Mouse (Mus musculus) neural tube, embryonic 13.5 days (tissue): Measurements from ENCODE around the gene 4930447C04Rik. TPM values are rescaled to one million over a fixed set of nuclear protein-coding genes. Genes with fewer than 3 reads are reported as not detected.

Experiments used
- ATAC-seq: fragments of 200-750 bp; cut with Nextera tagmentation; 2 replicates; pipeline ENCODE4 v1.8.0; 2017; ENCODE audit warnings: low read depth, mild to moderate bottlenecking, moderate TSS enrichment, moderate library complexity
- H3K27ac ChIP-seq: fragments of 300-500 bp; sonication (generic); replicated peaks from 2 replicates; pipeline ENCODE4 v1.5.1; 2015; ENCODE audit warnings: moderate library complexity, mild to moderate bottlenecking, inconsistent platforms
- H3K27me3 ChIP-seq: fragments of 300-500 bp; sonication (generic); 2 replicates; pipeline ENCODE4 v1.6.1; 2015; ENCODE audit warnings: mild to moderate bottlenecking, inconsistent platforms
- H3K36me3 ChIP-seq: fragments of 300-500 bp; sonication (generic); 2 replicates; pipeline ENCODE4 v1.6.1; 2015; ENCODE audit warnings: mild to moderate bottlenecking, inconsistent platforms
- H3K4me1 ChIP-seq: fragments of 300-500 bp; sonication (generic); replicated peaks from 2 replicates; pipeline ENCODE4 v1.6.1; 2015; ENCODE audit warnings: inconsistent platforms
- H3K4me2 ChIP-seq: fragments of 300-500 bp; sonication (generic); 2 replicates; pipeline ENCODE4 v1.6.1; 2015; ENCODE audit warnings: inconsistent platforms, mild to moderate bottlenecking, moderate library complexity
- H3K4me3 ChIP-seq: fragments of 300-500 bp; sonication (generic); 2 replicates; pipeline ENCODE4 v1.5.1; 2015; ENCODE audit warnings: mild to moderate bottlenecking, inconsistent platforms
- H3K9ac ChIP-seq: fragments of 300-500 bp; sonication (generic); 2 replicates; pipeline ENCODE4 v1.6.1; 2015; ENCODE audit warnings: moderate library complexity, mild to moderate bottlenecking, inconsistent platforms
- H3K9me3 ChIP-seq: fragments of 300-500 bp; sonication (generic); 2 replicates; pipeline ENCODE4 v1.6.1; 2016; ENCODE audit warnings: inconsistent platforms
- WGBS: fragments of 180-500 bp; shearing (Covaris S2); methylation state at CpG from one replicate; pipeline ENCODE4 v1.1.7; 2015; 5-methylcytosine and 5-hydroxymethylcytosine counted together
- polyA plus RNA-seq: library from polyadenylated mRNA; unstranded; fragments of >200 nt; fragmentation: Nextera tagmentation; extraction: Ambion mirVana; gene quantifications from 2 replicates; pipeline ENCODE4 v1.2.1, GENCODE M21; 2015

4930447C04Rik gene
- polyA plus RNA-seq, 1 experiment from 2014 or later = 7.3 TPM

DNA sequence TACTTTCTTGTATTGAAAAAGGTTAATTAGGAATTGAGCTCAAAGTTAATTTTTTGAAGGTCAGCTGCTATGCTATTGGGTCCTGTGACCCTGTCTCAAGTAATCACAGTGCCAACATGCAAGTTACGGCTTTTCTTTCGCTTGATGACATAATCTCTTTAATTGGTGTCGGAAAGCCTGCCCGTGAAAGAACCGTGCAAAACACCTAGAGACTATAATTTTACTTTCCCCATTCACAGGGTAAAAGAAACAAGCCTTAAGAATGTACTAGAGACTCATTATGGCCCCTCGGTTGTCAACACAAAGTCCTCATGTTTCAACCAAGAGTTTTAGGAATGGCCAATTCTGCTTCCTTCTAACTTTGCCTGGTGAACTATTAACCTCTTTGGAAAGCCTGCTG is 88.3 kb downstream of the 4930447C04Rik start:
- Histone ChIP-seq H3K9ac (no peak overlapping the region), H3K27ac (no peak overlapping the region), H3K4me3 (no peak overlapping the region), H3K9me3 (no peaks in the 10 kb centered on the region), H3K27me3 (peaks cover 95% of the 10 kb centered on the region), H3K36me3 (no peaks in the 10 kb centered on the region), H3K4me1 (peaks cover 9% of the 10 kb centered on the region), H3K4me2 (no peak overlapping the region)
- no peak for ATAC-seq
- 33% methylated on average over 6 of the region's 6 CpGs for WGBS

DNA sequence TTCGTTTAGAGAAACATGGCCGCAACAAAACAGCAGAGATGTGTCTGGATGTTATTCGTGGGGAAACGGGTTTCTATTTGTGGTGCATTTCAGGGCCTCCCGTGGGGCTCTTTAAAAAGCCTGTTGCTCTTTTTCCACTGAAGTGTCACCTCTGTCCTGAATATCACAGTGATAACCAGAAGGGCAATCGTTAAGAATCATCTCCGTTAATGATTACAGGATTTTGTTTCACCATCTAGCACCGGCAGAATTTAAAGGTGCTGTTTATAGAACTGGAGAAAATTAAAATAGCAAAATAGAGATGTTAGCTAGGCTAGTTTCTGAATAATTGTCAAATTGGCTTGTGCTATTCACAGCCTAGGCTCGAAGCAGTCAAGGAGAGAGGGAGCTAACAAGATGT is 90.4 kb downstream of the 4930447C04Rik start:
- no peak for ATAC-seq
- Histone ChIP-seq H3K9me3 (no peaks in the 10 kb centered on the region), H3K4me3 (no peak overlapping the region), H3K27me3 (peaks cover 93% of the 10 kb centered on the region), H3K4me2 (no peak overlapping the region), H3K9ac (no peak overlapping the region), H3K27ac (no peak overlapping the region), H3K4me1 (peaks cover 9% of the 10 kb centered on the region), H3K36me3 (no peaks in the 10 kb centered on the region)
- WGBS = 65% methylated on average over 9 of the region's 9 CpGs

DNA sequence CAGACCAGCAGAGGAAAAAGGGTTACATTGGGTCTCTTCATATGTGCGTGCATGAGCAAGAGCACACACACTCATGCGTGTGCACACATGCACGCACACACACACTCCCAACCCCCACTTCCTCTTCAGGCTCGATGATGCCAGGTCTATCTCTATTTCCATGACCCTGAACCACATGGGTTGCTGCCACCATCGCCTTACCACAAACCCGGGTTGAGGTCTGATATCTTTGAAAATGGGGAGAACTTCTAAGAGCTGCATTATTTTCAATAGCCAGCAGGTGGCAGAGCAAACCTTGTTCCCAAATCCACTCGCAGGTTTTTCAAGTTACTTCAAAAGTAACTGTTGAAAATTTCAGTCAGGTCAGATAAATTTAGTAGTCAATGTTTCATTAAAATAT is 92.8 kb downstream of the 4930447C04Rik start:
- Histone ChIP-seq H3K4me3 (no peak overlapping the region), H3K4me1 (0 out of 2 replicates have a peak, but pooled peaks cover 9% of the 10 kb centered on the region), H3K36me3 (no peaks in the 10 kb centered on the region), H3K27ac (no peak overlapping the region), H3K9me3 (no peaks in the 10 kb centered on the region), H3K27me3 (peaks cover 75% of the 10 kb centered on the region), H3K4me2 (no peak overlapping the region), H3K9ac (no peak overlapping the region)
- ATAC-seq = no peak
- 28% methylated on average over 7 of the region's 7 CpGs for WGBS

DNA sequence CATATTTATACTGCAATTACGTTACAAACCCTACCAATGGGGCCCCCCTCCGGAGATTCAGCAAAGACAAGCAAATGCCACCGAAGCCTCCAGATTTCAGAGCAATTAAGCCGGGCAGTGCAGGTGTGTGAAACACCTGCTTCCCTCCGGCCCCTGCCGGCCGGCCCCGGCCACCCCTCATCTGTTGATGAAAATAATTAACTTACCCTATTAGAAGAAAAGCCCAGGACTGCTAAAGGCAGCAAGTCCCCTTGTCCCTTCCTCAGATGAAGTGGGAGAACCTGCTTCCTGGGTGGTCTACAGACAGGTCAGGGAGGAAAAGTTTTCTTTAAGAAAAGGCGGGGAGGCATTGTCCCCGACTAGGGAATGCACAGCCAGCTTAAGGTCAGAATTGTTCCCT is 94.6 kb downstream of the 4930447C04Rik start:
- no peak overlapping the region for H3K4me2 ChIP-seq
- no peaks in the 10 kb centered on the region for H3K9me3 ChIP-seq
- H3K9ac ChIP-seq = no peak overlapping the region
- no peak for ATAC-seq
- H3K4me3 ChIP-seq = no peak overlapping the region
- H3K36me3 ChIP-seq = no peaks in the 10 kb centered on the region
- 27% methylated on average over 10 of the region's 10 CpGs for WGBS
- H3K27me3 ChIP-seq = peaks cover 60% of the 10 kb centered on the region
- H3K4me1 ChIP-seq = 0 out of 2 replicates have a peak, but pooled peaks cover 9% of the 10 kb centered on the region
- H3K27ac ChIP-seq = no peak overlapping the region

DNA sequence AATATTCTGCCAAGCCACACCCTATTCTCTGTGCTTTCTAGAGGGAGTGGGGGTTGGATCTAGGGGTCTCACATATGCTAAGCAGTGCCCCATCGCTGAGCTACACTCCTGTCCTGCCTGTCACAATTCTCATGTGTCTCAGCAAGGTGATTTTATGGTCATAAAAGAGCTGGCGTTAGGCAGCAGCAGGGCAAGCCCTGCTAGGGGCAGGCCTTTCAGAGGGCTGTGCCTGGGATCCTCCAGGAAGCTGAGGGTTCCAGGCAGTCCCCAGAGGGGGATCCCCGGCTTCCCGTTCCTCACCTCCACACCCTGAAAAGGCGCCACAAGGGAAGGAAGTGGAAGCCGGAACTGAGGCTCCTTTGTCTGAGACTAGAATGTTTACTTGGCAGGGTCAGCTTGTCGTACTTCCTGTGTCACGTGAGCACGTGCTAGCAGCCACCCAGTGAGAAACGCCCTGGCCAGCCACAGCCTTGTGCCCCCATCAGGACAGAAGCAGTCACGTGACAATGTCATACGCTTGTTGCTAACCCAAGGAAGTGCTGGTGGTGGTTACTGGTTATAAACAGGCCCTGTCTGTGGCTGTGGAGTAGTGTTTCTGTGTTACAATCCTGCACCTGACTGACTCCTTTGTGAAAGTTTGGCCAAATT is 96.5 kb downstream of the 4930447C04Rik start:
- peak overlapping the region; percentile 62 for H3K9ac ChIP-seq
- peak overlapping the region; percentile 51 for H3K4me2 ChIP-seq
- H3K4me3 ChIP-seq = peak overlapping the region; percentile 30
- H3K4me1 ChIP-seq = 0 out of 2 replicates have a peak, but pooled peaks cover 9% of the 10 kb centered on the region
- peak overlapping the region; percentile 67 for H3K27ac ChIP-seq
- H3K9me3 ChIP-seq = no peaks in the 10 kb centered on the region
- peaks cover 41% of the 10 kb centered on the region for H3K27me3 ChIP-seq
- H3K36me3 ChIP-seq = no peaks in the 10 kb centered on the region
- peak; percentile 77 for ATAC-seq
- WGBS = 23% methylated on average over 12 of the region's 12 CpGs

- H3K4me3 ChIP-seq = peak overlapping the region; percentile 30; the same call in 1 of the 2 replicates
- no peak overlapping the region for H3K9ac ChIP-seq
- 0 out of 2 replicates have a peak, but pooled peaks have one; percentile 10 for ATAC-seq
- peaks cover 36% of the 10 kb centered on the region for H3K27me3 ChIP-seq
- H3K4me1 ChIP-seq = 0 out of 2 replicates have a peak, but pooled peaks cover 9% of the 10 kb centered on the region
- H3K9me3 ChIP-seq = no peaks in the 10 kb centered on the region
- whole genome bisulfite sequencing = 73% methylated on average over 4 of the region's 4 CpGs
- H3K4me2 ChIP-seq = peak overlapping the region; percentile 51
- H3K36me3 ChIP-seq = no peaks in the 10 kb centered on the region
- H3K27ac ChIP-seq = peak overlapping the region; percentile 67; the same call in 1 of the 2 replicates
Measured at GRCm38 (mm10) chr12:72843555-72843954, 97.0 kb downstream of the 4930447C04Rik start.

GRCm38 (mm10) chr12:72843135-72843534 is 97.4 kb downstream of the 4930447C04Rik start:
- 0 out of 2 replicates have a peak, but pooled peaks cover 9% of the 10 kb centered on the region for H3K4me1 ChIP-seq
- H3K36me3 ChIP-seq = no peaks in the 10 kb centered on the region
- H3K27ac ChIP-seq = no peak overlapping the region
- H3K27me3 ChIP-seq = peaks cover 32% of the 10 kb centered on the region
- WGBS = 95% methylated on average over 4 of the region's 4 CpGs
- H3K9ac ChIP-seq = no peak overlapping the region
- H3K4me2 ChIP-seq = no peak overlapping the region
- no peak for ATAC-seq
- no peak overlapping the region for H3K4me3 ChIP-seq
- no peaks in the 10 kb centered on the region for H3K9me3 ChIP-seq

GRCm38 (mm10) chr12:72841500-72841899 is 99.1 kb downstream of the 4930447C04Rik start:
- WGBS = 92% methylated on average over 1 of the region's 1 CpGs
- peaks cover 17% of the 10 kb centered on the region for H3K27me3 ChIP-seq
- H3K4me2 ChIP-seq = no peak overlapping the region

GRCm38 (mm10) chr12:72837302-72837701 is 103.3 kb downstream of the 4930447C04Rik start:
- no peaks in the 10 kb centered on the region for H3K36me3 ChIP-seq
- H3K27ac ChIP-seq = no peak overlapping the region
- 69% methylated on average over 4 of the region's 4 CpGs for WGBS
- no peak overlapping the region for H3K4me3 ChIP-seq
- no peak overlapping the region for H3K4me2 ChIP-seq
- H3K4me1 ChIP-seq = 0 out of 2 replicates have a peak, but pooled peaks cover 3% of the 10 kb centered on the region
- H3K27me3 ChIP-seq = peaks cover 14% of the 10 kb centered on the region
- no peak overlapping the region for H3K9ac ChIP-seq
- ATAC-seq = no peak
- no peaks in the 10 kb centered on the region for H3K9me3 ChIP-seq

More at GRCm38 (mm10) chr12:72841500-72841899, 99.1 kb downstream of the 4930447C04Rik start:
- H3K9me3 ChIP-seq = no peaks in the 10 kb centered on the region
- no peak overlapping the region for H3K27ac ChIP-seq
- 0 out of 2 replicates have a peak, but pooled peaks cover 9% of the 10 kb centered on the region for H3K4me1 ChIP-seq
- no peak overlapping the region for H3K9ac ChIP-seq
- H3K4me3 ChIP-seq = no peak overlapping the region
- no peaks in the 10 kb centered on the region for H3K36me3 ChIP-seq
- no peak for ATAC-seq

DNA sequence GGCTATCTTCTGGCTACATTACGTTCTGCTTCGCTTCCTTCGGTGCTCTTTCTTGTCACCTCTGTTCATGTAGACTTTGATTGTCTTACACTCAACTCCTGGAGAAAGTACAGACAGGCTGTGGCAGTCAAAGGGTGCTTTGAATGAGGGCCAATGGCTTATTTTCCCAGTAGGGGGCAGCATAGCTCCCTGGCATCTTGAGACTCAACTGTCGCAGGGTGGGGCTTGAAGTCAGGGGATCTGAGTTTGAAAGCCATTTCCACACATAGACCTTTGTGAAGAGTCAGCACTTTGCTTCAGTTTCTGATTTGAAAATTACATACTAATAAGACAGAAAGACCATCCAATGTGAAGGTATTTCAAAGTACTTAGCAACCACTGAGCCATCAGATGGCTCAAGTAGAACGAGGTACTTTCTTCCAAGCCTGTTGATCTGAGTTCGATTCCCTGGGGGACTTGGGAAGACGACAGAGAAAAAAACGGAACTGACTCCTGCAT is 105.0 kb downstream of the 4930447C04Rik start:
- no peak overlapping the region for H3K9ac ChIP-seq
- H3K9me3 ChIP-seq = no peaks in the 10 kb centered on the region
- ATAC-seq = no peak
- no peaks in the 10 kb centered on the region for H3K36me3 ChIP-seq
- no peak overlapping the region for H3K4me2 ChIP-seq
- WGBS = 74% methylated on average over 8 of the region's 8 CpGs
- peaks cover 10% of the 10 kb centered on the region for H3K4me1 ChIP-seq
- no peak overlapping the region for H3K4me3 ChIP-seq
- peaks cover 25% of the 10 kb centered on the region for H3K27me3 ChIP-seq
- no peak overlapping the region for H3K27ac ChIP-seq

- peaks cover 31% of the 10 kb centered on the region for H3K27me3 ChIP-seq
- no peak overlapping the region for H3K9ac ChIP-seq
- peaks cover 10% of the 10 kb centered on the region for H3K4me1 ChIP-seq
- 71% methylated on average over 14 of the region's 14 CpGs for WGBS
- H3K36me3 ChIP-seq = no peaks in the 10 kb centered on the region
- ATAC-seq = no peak
- H3K27ac ChIP-seq = no peak overlapping the region
- no peaks in the 10 kb centered on the region for H3K9me3 ChIP-seq
- no peak overlapping the region for H3K4me2 ChIP-seq
- H3K4me3 ChIP-seq = no peak overlapping the region
Measured at GRCm38 (mm10) chr12:72834773-72835517, 105.6 kb downstream of the 4930447C04Rik start.
